Mouse (Mus musculus) hematopoietic multipotent progenitor cell, adult 10-12 weeks (in vitro differentiated cells): ENCODE measurements around the gene Ggt6. TPM values are rescaled to one million over a fixed set of nuclear protein-coding genes. Genes with fewer than 3 reads are reported as not detected.

Experiments used
- polyA plus RNA-seq: library from polyadenylated mRNA; stranded (reverse); fragments of >175 nt; gene quantifications from 2 replicates; pipeline ENCODE4 v1.2.3, GENCODE M21; 2012; ENCODE audit warnings: low replicate concordance

The Ggt6 gene
- polyA plus RNA-seq: not detected in 2 replicates

DNA sequence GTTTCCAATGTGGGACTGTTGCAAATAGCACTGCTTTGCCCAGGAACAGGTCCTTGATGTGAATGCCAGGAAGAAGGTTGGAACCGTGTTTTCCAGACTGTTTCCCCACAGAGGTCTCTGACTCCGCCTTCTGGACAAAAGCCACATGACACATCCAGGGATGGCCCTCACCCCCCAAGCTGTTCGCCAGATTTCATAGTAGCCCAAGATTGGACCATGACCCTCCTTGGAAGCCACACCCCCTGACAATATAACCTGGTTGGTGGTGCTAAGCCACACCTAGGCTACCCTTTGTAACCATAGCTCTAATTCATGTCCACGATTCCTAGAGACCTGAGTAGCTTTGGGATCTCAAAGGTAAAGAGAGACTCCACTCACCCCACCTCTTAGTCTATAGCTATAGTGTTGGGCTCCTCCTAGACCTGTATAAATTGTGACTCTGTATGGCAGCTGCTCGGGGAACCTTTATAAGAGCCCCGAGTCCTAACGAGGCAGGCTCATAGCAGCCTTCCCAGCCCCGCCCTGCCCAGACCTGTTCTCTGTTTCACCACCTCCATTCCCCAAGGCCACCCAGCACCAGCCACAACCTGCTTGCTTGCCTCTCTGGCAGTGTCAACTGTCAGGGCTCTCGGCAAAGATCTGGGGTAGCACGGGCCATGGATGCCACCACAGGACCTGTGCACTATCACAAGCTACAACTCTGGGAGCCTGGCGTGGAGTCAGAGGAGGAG is at the start of gene Ggt6:
TSS of gene Ggt6 (plus strand) at position 564 of the 731 bp plus-strand sequence.

DNA sequence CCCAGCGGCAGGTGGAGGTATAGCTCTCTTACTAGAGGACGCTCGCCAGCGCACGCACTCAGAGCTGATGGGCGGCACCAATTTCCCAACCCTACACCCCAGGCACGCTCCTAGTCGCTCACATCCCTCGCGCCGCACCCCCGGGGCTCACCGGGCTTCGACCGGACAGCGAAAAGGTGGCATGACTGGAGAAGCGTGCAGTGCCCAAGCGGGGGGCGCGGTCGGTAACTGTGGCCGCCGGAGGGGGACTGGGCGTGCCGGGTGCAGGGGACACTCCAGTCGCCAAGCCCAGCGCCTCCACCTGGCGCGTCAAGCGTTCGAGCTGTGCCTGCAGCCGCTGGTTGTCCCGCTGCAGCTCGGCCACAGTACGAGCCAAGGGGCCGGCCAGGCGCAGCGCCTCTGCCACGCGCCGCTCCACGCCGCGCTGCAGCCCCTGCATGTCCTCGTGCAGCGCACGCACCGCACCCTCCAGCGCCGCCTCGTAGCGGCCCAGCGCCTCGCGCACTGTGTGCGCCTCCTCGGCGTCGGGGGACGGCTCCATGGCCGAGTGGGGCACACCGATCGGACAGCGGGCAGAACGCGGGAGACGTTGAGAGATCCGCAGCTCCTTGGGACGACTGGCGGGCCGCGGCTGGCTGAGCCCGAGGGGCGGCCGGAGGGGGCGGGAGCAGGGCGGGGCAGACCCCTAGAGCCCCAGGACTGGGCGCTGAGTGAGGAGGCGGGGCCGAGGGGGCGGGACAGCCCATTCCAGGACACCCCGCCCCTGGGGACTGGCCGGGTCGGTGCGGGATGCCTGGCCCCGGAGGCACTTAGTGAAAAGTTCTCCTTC is 24.0 kb upstream of the Ggt6 start, which contains the start of gene Smtnl2:
TSS of gene Smtnl2 (minus strand) at position 621 of the 829 bp plus-strand sequence.

DNA sequence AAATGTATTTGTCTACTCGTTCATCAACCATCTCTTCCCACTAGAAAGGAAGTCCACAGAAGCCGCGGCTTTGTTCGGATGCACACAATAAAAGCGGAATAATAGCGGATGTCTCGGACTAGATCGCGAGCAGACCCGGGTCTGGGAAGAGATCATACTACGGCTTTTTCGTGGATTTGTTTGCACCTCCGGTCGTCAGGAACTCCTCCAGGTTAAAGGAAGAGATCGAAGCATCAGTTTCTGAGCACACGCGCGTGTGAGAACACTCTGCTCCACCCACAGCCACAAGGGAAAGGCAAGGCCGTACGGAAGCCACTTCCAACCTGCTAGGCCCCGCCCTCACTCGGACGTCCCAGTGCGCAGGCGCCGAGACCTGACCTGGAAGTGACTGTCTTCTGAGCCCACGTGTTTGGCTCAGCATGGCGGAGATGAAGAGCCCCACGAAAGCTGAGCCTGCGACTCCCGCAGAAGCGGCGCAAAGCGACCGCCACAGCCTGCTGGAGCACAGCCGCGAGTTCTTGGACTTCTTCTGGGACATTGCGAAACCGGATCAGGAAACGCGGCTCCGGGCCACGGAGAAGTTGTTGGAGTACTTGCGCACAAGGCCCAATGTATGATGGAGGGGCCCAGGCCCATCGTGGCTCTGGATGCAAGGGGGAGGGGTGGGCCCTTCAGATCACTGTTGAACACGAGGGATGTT is 5.8 kb downstream of the Ggt6 start, which contains the start of gene Mybbp1a:
TSS of gene Mybbp1a (plus strand) at position 391 of the 700 bp plus-strand sequence.

Other genes with a start within 250 kb of the Ggt6 start
- 0.10 and 0.28 TPM in 2 replicates for gene Gm43951, start 228.7 kb upstream of the Ggt6 start, polyA plus RNA-seq
- 1.9 and 2.4 TPM in 2 replicates for gene 4933427D14Rik, start 228.1 kb upstream of the Ggt6 start, polyA plus RNA-seq
- 26.6 and 40.1 TPM in 2 replicates for gene Txndc17, start 228.0 kb upstream of the Ggt6 start, polyA plus RNA-seq
- 0.15 and 1.4 TPM in 2 replicates for gene Med31, start 219.9 kb upstream of the Ggt6 start, polyA plus RNA-seq
- gene Slc13a5, start 168.3 kb upstream of the Ggt6 start, polyA plus RNA-seq: not detected in 2 replicates
- gene Xaf1, start 133.9 kb upstream of the Ggt6 start, polyA plus RNA-seq: 2.2 and 3.8 TPM in 2 replicates
- not detected in 2 replicates for gene Fbxo39, start 121.1 kb upstream of the Ggt6 start, polyA plus RNA-seq
- not detected in 2 replicates for gene Tekt1, start 73.1 kb upstream of the Ggt6 start, polyA plus RNA-seq
- gene Smtnl2, start 23.8 kb upstream of the Ggt6 start, polyA plus RNA-seq: 0.08 and 0.16 TPM in 2 replicates
- 53.3 and 73.9 TPM in 2 replicates for gene Mybbp1a, start 5.8 kb downstream of the Ggt6 start, polyA plus RNA-seq
- 6.0 and 13.3 TPM in 2 replicates for gene Spns2, start 54.4 kb downstream of the Ggt6 start, polyA plus RNA-seq
- gene Spns3, start 115.0 kb downstream of the Ggt6 start, polyA plus RNA-seq: 22.8 and 35.3 TPM in 2 replicates
- gene Ube2g1, start 171.8 kb downstream of the Ggt6 start, polyA plus RNA-seq: 19.1 and 36.2 TPM in 2 replicates